Mouse (Mus musculus) urinary bladder, postnatal 4 days (tissue): ENCODE data around the gene Crybg3.
"Not testable (repeated sequence)": the region's sequence is repeated elsewhere in the genome, so short reads cannot be mapped to it uniquely, and the experiment has no call there.

Experiments used
- DNase-seq, 2 experiments: peaks; one replicate each; pipeline ENCODE4 v3.0.0; 2021 to 2022; ENCODE audit warnings: low spot score in 2 of 2

Gene Crybg3

DNA sequence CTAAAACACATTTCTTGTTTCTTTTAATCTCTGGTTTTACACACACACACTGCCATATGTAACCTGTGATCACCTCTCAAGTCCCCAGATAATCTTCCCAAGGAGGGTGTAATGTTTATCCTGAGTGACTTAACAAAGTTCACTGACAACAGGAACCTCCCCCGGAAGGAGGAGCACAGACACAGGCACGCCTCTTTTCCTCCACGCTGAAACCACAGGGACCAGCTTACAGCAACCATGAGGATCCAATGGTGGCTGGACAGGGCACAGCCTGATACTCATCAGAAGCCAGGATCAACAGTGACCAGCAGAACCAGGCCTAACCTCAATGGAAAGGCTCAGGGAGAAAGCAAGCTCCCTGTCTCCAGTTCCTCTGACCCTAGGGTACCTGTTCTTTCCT, 68.2 kb downstream of the Crybg3 start:
- DNase-seq, result no peak

DNA sequence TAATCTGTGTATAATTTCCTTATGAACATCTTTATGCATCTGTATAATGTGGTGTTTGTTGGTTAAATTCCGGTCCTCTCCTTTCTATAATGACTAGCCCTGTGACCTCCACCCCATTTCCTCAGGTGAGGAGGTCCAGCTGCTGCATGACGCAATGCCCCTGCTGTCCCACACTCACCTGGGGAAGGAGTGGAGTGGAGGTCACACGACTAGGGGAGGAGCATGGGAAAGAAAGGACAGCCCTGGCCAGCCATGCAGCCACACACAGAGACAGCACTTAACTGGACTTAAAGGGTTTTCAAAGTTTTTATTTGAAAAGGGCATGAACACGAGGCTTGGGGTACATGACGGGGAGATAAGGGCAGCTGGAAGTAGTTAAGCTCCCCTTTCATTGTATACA, 69.5 kb downstream of the Crybg3 start:
- DNase-seq, result no peak

DNA sequence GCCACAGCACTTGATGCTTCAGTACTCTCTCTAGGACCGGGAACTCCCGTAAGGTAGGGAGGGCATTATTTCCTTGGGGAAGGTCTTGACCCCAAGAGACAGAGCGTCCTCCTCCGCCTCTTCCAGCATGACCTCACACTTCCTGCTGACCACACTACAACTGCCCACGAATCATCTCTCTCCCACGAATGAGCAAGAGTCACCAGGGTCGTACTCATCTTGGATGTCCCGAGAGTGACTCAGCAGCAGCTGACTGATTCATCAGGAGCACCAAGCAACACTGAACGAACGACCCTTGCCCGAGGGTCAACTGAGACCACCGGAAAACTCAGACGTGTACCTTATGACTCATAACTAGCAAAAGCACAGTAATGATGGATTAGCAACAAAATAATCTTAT, 71.2 kb downstream of the Crybg3 start:
- DNase-seq, result no peak

DNA sequence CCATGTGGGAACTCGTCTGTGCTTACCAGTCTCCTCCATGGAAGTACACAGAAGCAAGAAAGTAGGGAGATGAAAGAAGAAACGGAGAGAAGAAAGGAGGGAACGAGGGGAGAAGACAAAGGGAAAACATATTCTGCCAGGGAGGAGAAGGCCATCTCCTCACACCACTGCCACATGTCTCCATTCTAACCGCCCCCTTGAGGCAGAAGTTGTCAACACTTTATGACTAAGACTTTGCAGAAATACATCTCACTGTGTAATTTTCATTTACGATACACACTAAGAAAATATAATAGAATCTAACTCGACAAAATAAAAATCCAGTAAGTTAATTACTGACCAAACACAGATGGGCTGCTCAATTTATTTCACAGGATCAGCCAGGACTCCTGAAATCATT, 73.8 kb downstream of the Crybg3 start:
- no peak for DNase-seq

DNA sequence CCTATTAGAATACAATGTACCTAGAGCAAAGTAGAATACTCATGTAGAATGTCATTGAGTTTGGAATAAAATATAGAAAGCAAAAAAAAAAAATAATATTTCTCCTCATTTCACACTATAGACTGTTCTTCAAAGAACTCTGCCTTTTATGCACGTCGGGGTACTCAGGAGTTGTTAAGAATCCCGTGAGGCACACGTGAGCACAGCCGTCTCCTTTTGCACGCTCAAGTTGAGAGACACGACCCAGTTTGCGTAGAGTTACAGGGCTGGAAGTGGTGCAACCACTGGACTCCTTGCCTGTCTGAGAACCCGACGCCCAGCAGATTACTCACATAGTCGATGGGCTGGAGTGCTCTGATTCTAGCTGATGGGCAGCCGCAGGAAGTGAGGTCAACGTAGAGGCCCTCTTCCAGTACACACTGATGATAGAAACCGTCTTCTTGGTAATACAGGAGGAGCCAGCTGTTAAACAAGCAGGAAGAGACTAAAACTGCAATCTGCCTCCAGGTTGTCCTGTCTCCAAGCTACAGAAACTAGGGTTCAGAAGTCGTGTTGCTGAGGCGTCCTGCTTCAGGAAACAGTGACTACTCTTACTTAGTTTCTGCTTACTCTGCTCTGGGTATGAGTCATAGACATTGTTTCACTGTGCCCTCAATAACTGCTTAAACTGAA, 78.9 kb downstream of the Crybg3 start:
- DNase-seq, result no peak

DNA sequence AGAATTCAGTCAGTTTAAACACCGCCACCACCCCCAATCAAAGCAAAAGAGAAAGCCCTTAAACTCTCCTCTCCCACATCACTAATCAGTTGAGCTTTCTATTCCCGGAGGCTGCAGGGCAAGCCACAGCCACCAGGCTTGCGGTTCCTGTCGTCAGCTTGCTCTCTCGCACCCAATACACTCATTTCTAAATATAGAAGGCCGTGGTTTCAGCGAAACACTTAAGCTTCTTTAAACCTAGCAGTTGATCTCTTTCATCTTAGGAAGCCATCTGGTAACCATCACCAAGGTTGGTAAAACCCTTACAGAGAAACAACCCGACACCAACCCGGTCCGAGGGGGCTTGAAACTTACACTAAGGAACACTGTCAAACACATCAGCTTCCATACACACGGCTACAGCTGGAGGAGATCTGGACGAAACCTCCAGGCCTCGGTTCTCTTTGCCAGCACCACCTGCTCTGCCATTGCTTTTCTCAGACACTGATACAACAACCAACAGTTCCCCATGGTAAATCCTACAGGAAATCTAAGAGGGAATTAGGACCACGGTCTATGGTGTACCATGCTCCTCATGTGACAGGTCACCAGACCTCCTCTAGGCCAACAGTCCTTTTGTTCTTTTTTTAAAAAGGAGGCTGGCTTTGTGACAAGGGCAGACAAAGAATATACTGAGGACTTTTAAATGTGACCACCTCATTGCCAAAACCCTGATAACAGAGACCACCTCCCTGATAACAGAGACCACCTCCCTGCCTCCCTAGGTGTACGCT, 83.1 kb downstream of the Crybg3 start:
- no peak for DNase-seq

DNA sequence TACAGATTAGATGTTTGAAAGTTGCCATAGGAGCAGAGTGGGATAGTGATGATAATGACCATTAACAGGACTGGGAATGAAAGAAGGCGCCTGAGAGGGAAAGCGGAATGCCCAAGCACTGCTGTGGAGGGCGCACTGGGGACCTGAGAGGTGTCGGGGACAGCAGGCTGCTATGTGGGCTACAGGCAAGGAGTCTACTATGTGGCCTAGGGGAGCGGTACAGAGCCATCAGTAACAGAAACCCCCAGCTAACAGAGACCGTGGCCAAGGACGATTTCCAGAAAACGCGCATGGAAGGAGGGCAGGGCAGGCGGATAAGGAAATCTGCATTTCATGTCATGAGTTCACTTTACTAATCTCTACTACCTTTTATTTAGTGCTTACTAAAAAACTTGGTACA, 83.8 kb downstream of the Crybg3 start:
- no peak for DNase-seq

DNA sequence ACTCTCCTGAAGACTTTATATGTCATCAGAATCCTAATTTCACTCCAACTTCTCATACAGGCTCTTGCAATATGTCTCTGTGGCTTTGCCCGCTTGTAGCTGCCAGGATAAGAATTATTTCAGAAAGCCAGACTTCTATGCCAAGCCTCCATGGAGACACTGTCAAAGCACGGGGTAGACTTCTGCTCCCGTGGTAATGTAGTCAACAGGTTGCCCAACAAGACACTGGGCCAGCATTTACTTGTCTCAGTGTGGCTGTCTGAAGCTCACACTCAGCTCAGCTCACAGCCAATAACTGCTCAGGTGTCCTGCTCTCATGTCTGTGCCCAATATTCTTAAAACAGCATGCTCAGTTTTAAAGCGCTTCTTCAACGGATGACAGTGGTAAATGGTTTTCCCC, 85.6 kb downstream of the Crybg3 start:
- DNase-seq, result no peak

DNA sequence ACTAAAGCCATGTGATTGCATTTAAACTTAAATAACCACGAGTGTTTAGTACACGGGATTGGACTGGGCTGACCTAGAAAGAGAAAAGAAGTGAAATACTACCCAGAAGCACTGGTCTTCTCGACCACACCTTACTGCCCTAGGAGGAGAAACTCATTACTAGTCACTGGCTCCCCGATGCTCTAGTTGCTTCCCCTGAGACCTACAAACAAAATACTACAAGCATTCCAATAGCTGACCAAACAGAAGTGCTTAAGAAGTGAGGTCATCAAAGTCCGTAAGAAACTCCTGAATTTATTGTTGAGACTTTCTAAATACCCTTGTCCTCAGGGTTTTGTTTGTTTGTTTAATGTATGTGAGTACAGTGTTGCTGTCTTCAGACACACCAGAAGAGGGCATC, 90.9 kb downstream of the Crybg3 start:
- no peak for DNase-seq

DNA sequence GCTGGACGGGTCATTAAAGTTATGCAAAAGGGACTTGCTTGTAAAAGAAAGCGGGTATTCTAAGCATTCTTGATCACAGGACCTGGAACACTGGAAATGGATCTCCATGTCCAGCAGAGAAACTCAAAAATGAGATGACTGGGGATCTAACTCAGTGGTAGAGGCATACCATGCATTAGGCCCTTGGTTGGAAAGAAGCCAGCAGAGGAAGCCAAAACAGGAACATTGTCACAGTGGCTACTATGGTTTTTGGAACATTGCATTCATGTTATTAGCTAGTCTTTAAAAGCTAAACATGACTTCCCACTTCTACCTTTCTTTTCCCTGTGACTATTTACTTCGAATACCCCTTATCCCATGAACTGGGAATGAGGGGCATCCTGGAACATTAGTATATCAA, 101.6 kb downstream of the Crybg3 start:
- no peak for DNase-seq

DNA sequence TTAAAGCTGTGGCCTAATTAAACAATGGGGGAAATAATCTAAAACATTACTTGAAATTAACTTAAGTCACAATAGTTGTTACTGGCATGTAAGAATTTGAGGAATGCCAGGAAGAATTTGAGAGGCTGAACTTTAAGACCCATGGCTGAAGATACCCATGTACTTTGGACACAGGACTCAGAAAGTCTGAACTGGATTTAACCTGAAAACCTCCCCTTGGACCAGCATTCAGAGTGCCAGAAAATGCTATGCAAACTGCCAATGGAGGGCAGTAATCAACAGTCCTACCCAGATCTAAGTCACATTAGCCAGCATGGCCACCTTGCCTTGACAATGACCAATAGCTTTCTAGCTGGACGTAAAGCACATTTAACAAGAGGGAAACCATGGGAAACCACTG, 102.8 kb downstream of the Crybg3 start:
- DNase-seq, result no peak

DNA sequence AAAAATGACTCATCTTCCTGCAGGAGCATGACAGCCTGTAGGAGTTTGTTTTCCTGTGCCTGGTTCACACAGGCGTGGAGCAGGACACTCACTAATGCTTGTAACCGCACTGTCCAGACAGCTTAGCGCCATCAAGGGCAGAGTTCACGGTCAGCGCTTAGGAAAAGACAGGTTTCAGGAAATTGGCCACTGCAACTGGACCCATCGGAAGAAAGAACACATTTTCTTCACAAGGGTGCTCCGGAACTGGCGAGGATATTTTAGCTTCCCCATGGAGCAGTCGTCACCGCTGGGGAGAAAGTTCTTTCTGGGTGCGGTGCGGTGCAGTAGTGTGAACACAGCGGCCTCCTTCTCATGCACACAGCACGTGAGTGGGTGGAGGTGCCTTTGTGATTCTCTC, 107.6 kb downstream of the Crybg3 start:
- no peak for DNase-seq

DNA sequence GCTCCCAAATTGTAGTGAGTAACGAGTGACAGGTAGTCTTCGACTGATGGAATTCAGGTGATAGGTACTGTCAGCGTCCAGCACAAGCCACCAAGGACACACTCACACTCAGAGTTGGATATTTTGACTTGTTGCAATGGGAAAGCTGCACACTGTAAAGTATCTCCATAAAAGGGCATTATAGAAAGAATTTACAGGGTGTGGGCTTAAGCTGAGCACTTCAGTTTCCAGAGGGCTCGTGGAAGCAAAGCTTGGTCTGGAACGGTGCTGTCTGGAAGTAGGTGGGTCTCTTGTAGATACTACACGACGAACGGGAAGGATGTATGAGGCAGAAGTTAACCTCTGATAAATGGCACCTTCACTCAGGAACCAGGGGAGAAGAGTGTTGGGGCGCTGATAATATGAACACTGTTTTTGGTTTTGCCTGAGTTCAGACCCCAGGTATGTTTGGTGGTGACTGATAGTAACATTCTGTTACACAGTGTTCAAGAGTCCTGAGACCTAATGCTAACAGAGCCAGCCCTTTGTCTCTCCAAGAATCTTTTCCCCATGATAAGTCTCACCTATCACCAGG, 112.7 kb downstream of the Crybg3 start:
- DNase-seq, result peak in 1 of 2 experiments; percentile 5

DNA sequence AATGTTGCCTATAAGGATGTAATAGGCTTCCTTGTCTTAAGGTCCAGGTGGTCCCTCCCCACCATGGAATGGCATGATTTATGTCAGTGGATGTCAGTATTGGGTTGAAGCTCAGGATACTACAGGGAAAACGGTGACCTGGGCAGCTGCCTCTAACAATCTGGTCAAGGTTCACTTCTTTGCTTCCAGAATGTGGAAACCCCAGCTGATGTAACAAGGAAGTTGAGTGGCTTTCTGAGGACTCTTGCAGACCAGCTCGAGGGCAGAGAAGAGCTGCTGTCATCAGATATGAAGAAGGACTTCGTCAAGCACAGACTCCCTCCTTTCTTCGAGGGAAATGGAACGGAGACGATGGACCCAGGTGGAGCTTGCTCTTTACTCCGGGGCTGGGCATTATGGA, 113.5 kb downstream of the Crybg3 start:
- DNase-seq, result no peak

DNA sequence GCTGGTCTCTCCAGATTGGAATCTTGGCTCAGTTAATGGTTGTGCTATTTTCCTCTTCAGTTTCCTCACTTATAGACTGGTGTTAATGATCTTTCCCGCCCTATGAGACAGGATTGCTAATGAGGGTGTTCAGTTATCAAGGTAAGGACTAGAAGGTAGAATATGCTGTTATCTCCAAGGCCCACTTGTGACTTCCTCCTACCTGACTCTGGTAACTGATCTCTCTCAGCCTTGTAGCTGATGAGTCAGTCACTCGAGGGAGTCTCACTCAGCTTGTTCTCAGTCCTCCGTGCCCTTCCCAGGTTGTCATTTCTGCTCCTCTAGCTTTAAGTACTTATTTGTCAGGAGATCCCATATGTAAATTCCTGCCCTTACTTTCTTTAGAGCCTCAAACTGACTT, 122.8 kb downstream of the Crybg3 start:
- DNase-seq, result no peak

DNA sequence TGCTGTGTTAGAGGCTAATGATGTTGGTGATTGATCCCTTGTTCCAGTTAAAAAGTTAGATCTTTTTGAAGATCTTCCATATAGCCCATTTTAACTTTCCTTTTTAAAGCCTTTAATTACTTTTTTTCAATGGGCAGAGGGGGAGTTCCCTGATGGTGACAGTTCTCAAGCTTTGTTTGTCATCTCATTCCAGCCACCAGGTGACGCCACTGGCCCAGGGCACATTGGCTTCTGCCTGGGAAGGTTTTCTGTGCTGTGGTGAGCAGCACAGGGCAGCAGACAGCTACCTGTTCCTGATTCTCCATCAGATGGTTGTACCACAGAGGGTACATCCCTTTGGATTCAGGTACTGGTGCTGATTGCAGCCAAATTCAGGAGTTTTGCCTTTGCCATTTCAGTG, 126.0 kb downstream of the Crybg3 start:
- DNase-seq, result peak; percentile 39 to 77

DNA sequence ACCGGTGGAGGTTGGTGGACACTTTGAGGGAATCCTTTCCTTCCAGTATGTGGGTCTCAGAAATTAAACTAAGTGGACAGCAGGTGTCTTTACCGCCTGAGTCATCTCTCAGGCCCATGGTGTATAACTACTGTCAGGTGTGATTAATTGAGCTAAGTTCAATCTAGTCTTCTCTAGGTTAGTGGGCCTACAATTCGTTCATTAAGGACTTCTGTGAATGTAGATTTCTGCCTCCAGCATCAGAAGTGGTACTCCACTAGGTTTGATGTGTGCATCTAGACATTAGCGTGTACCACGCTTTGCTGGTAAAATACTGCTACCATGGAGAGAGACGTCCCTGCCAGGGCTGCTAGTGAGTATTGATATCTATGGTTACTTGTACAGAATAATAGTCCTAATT, 128.2 kb downstream of the Crybg3 start:
- DNase-seq, result no peak

DNA sequence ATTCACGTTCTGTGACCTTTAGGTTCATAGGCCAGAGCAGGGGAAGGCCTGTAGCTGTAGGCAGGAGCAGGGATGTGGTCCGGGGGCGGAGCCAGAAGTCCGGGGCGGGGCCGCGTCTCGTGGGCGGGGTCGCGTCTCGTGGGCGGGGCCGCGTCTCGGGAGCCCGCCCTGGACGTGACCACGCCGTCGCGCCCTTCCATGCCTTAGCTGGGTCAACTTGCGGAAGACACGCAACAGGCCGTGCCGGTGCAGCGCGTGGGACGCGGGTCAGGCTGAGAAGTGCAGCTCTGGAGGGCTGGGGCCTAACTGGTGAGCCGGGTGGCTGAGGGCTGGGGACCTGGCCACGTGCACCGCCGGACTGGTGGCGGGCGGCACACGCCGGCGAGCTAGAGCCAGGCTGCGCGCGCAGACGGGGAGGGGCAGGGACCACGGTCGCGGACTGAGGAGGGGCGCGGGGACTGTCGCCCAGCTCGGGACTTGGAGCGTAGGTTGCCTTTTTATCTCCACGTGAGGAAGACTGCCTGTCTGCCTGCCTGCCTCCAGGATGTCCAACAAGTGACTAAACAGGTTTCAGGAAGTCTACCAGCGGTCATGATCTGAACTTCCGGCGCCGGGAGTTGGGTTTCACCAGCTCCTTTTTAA, 129.0 kb downstream of the Crybg3 start, which contains the start of gene Riox2:
Gene Riox2 (plus strand): TSS at position 139 of the 642 bp plus-strand sequence.
- DNase-seq, result peak; percentile 75 to 87

DNA sequence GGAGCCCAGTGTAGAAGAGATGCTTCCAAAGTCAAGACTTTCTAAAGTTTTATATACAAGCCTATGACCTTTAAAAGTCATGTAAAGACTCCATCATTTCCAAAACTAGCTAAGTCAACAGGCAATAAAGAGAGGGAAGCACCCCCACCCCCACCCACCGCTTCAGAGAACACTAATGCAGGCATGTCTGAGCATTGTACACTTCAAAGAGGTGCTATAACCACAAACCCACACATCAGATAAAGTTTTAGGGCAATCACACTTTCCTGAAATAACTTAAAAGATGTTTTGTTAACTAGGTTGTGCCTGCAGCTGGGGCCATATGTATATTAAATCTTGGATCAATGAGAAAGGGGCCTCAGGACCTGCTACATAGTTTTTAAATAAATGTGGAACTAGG, 130.9 kb downstream of the Crybg3 start:
- DNase-seq, result no peak

DNA sequence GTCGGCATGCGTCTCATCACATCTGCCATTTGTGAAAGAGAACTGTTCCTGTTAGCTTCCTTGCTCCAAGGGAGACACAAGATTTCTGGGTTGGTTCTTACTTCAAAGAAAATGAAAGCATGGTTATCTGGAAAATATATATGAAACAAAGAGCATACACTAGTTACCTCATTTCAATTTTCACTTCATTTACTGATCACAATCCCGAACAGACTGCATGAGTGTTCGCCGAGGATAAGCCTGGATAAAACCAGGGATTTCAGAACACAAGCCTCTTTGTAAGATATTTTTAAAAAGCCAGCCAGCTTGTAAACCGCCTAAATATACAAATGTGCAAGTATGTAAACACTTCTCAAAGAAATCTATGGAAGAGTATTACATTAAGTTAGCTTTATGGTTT, 136.8 kb downstream of the Crybg3 start:
- DNase-seq, result no peak

DNA sequence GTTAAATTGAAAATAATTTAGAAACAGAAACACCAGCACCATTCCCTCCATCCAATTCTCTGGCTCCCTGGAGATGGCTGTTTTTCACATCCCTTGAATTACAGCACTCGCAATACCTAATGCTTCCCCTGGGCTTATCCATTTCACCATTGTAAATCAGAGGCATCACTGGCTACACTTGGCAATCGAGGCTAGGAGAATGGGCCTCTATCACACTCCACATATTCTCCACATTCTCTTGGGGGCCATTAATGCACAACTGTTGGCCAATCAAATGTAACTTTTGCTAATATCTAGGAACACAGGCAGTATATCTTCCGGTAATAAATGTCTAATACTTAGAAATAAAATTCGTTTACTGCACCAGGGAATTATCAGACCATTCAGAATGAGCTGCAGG, 137.2 kb downstream of the Crybg3 start:
- no peak for DNase-seq

DNA sequence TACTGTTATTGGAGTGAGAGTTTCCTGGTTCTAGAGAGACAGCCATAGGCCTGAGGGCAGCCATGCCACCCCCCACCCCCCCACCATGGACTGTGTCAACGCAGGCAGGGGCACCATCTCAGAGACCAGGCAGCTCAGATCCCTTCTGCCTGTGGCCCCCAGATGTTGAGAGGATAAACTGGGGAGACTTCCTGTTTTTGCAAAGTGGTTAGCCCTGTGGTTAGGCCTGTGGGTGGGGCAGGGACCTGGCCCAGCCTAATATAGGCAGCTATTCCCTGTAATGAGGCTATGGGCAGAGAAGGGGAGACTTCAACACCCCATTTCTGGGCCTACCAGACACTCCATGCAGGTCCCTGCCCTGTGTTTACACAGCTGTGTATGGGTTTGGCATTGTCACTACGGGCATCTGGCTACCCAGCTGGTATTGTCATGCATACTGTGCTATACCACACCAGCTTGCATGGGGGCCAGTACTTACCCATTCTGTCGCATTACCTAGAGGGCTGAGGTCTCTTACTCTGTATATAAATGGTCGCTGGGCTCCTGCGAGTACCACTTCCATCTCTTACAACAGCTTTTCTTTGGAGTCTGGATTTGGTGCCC, 141.4 kb downstream of the Crybg3 start:
- not testable (repeated sequence) for DNase-seq
